Mouse (Mus musculus) limb, embryonic 12.5 days (tissue): ENCODE results near the gene Olfr1151. TPM values are rescaled to one million over a fixed set of nuclear protein-coding genes. Genes with fewer than 3 reads are reported as not detected.

Source experiments
- ATAC-seq: fragments of 200-750 bp; cut with Nextera tagmentation; 2 replicates; pipeline ENCODE4 v1.8.0; 2017; ENCODE audit warnings: low read depth, moderate TSS enrichment; ENCODE audit not compliant: insufficient number of reproducible peaks, insufficient read depth, low FRiP score, low TSS enrichment
- H3K27ac ChIP-seq: fragments of 300-500 bp; sonication (generic); 2 replicates; pipeline ENCODE4 v1.5.1; 2016; ENCODE audit warnings: mild to moderate bottlenecking, moderate library complexity
- H3K27me3 ChIP-seq: fragments of 300-500 bp; sonication (generic); 2 replicates; pipeline ENCODE4 v1.6.1; 2016; ENCODE audit warnings: mild to moderate bottlenecking, moderate library complexity
- H3K36me3 ChIP-seq: fragments of 300-500 bp; sonication (generic); 2 replicates; pipeline ENCODE4 v1.6.1; 2016; ENCODE audit warnings: mild to moderate bottlenecking, moderate library complexity
- H3K4me1 ChIP-seq: fragments of 300-500 bp; sonication (generic); replicated peaks from 2 replicates; pipeline ENCODE4 v1.6.1; 2016
- H3K4me2 ChIP-seq: fragments of 300-500 bp; sonication (generic); 2 replicates; pipeline ENCODE4 v1.6.1; 2016; ENCODE audit warnings: mild to moderate bottlenecking, moderate library complexity
- H3K4me3 ChIP-seq: fragments of 300-500 bp; sonication (generic); replicated peaks from 2 replicates; pipeline ENCODE4 v1.5.1; 2016; ENCODE audit warnings: mild to moderate bottlenecking
- H3K9ac ChIP-seq: fragments of 300-500 bp; sonication (generic); replicated peaks from 2 replicates; pipeline ENCODE4 v1.6.1; 2016; ENCODE audit warnings: mild to moderate bottlenecking, moderate library complexity
- H3K9me3 ChIP-seq: fragments of 300-500 bp; sonication (generic); 2 replicates; pipeline ENCODE4 v1.6.1; 2016; ENCODE audit warnings: mild to moderate bottlenecking, moderate library complexity
- WGBS: fragments of 180-500 bp; shearing (Covaris S2); methylation state at CpG from one replicate; pipeline ENCODE4 v1.1.7; 2016; 5-methylcytosine and 5-hydroxymethylcytosine counted together
- polyA plus RNA-seq: library from polyadenylated mRNA; unstranded; fragments of >200 nt; fragmentation: Nextera tagmentation; extraction: Ambion mirVana; gene quantifications from 2 replicates; pipeline ENCODE4 v1.2.1, GENCODE M21; 2016

Olfr1151 gene
- not detected in 2 replicates for polyA plus RNA-seq

- H3K9ac ChIP-seq = no peak within 1 kb of the TSS
- no peaks in the 10 kb centered on the region for H3K4me1 ChIP-seq
- H3K36me3 ChIP-seq = no peaks in the 10 kb centered on the region
- no peak for ATAC-seq
- no peak within 1 kb of the TSS for H3K27ac ChIP-seq
- WGBS = 100% methylated on average over 1 of the region's 1 CpGs
- H3K4me3 ChIP-seq = no peak within 1 kb of the TSS
- H3K9me3 ChIP-seq = no peaks in the 10 kb centered on the region
- no peak within 1 kb of the TSS for H3K4me2 ChIP-seq
- no peaks in the 10 kb centered on the region for H3K27me3 ChIP-seq
Measured at GRCm38 (mm10) chr2:87855562-87855961, at the start of gene Olfr1151. TSS of gene Olfr1151 (plus strand) at chr2:87855862.

GRCm38 (mm10) chr2:87809522-87809921 lies 46.1 kb upstream of the Olfr1151 start, which contains the start of gene Olfr1145:
TSS of gene Olfr1145 (plus strand) at chr2:87809822.
- no peak for ATAC-seq
- Histone ChIP-seq H3K4me1 (no peaks in the 10 kb centered on the region), H3K36me3 (no peaks in the 10 kb centered on the region), H3K4me3 (no peak within 1 kb of the TSS), H3K27me3 (no peaks in the 10 kb centered on the region), H3K4me2 (no peak within 1 kb of the TSS), H3K27ac (no peak within 1 kb of the TSS), H3K9me3 (no peaks in the 10 kb centered on the region), H3K9ac (no peak within 1 kb of the TSS)
- 79% methylated on average over 1 of the region's 1 CpGs for WGBS

- Histone ChIP-seq H3K27ac (no peak within 1 kb of the TSS), H3K4me2 (no peak within 1 kb of the TSS), H3K27me3 (no peaks in the 10 kb centered on the region), H3K36me3 (no peaks in the 10 kb centered on the region), H3K9me3 (no peaks in the 10 kb centered on the region), H3K9ac (no peak within 1 kb of the TSS), H3K4me1 (no peaks in the 10 kb centered on the region), H3K4me3 (no peak within 1 kb of the TSS)
- ATAC-seq = no peak
- WGBS = 97% methylated on average over 1 of the region's 1 CpGs
Measured at GRCm38 (mm10) chr2:87830233-87830632, 25.4 kb upstream of the Olfr1151 start, which contains the start of gene Olfr1148. TSS of gene Olfr1148 (plus strand) at chr2:87830533.

- H3K36me3 ChIP-seq = no peaks in the 10 kb centered on the region
- ATAC-seq = no peak
- no peak within 1 kb of the TSS for H3K4me2 ChIP-seq
- WGBS = 86% methylated on average over 1 of the region's 1 CpGs
- H3K9ac ChIP-seq = no peak within 1 kb of the TSS
- no peaks in the 10 kb centered on the region for H3K27me3 ChIP-seq
- no peaks in the 10 kb centered on the region for H3K4me1 ChIP-seq
- H3K4me3 ChIP-seq = no peak within 1 kb of the TSS
- H3K27ac ChIP-seq = no peak within 1 kb of the TSS
- no peaks in the 10 kb centered on the region for H3K9me3 ChIP-seq
Measured at GRCm38 (mm10) chr2:87843693-87844092, 12.0 kb upstream of the Olfr1151 start, which contains the start of gene Olfr1150-ps1. TSS of gene Olfr1150-ps1 (plus strand) at chr2:87843993.

- no peak within 1 kb of the TSS for H3K4me2 ChIP-seq
- H3K27ac ChIP-seq = no peak within 1 kb of the TSS
- H3K4me3 ChIP-seq = no peak within 1 kb of the TSS
- H3K9ac ChIP-seq = no peak within 1 kb of the TSS
- H3K36me3 ChIP-seq = no peaks in the 10 kb centered on the region
- H3K9me3 ChIP-seq = no peaks in the 10 kb centered on the region
- H3K27me3 ChIP-seq = no peaks in the 10 kb centered on the region
- no peaks in the 10 kb centered on the region for H3K4me1 ChIP-seq
- ATAC-seq = no peak
Measured at GRCm38 (mm10) chr2:87866192-87866591, 10.5 kb downstream of the Olfr1151 start, which contains the start of gene Olfr1152. TSS of gene Olfr1152 (plus strand) at chr2:87866492.

- Histone ChIP-seq H3K27ac (no peak within 1 kb of the TSS), H3K36me3 (no peaks in the 10 kb centered on the region), H3K4me1 (no peaks in the 10 kb centered on the region), H3K9ac (no peak within 1 kb of the TSS), H3K9me3 (no peaks in the 10 kb centered on the region), H3K27me3 (no peaks in the 10 kb centered on the region), H3K4me3 (no peak within 1 kb of the TSS), H3K4me2 (no peak within 1 kb of the TSS)
- WGBS = 83% methylated on average over 1 of the region's 1 CpGs
- no peak for ATAC-seq
Measured at GRCm38 (mm10) chr2:87894662-87895061, 39.0 kb downstream of the Olfr1151 start, which contains the start of gene Olfr1153. TSS of gene Olfr1153 (plus strand) at chr2:87894962.

- ATAC-seq = no peak
Measured at GRCm38 (mm10) chr2:87905066-87905465, 49.4 kb downstream of the Olfr1151 start, which contains the start of gene Olfr1154. TSS of gene Olfr1154 (minus strand) at chr2:87905166.

More at GRCm38 (mm10) chr2:87905066-87905465, 49.4 kb downstream of the Olfr1151 start, which contains the start of gene Olfr1154:
- Histone ChIP-seq H3K27me3 (no peaks in the 10 kb centered on the region), H3K4me2 (no peak within 1 kb of the TSS), H3K9me3 (no peaks in the 10 kb centered on the region), H3K4me1 (no peaks in the 10 kb centered on the region), H3K36me3 (no peaks in the 10 kb centered on the region), H3K9ac (no peak within 1 kb of the TSS), H3K27ac (no peak within 1 kb of the TSS), H3K4me3 (no peak within 1 kb of the TSS)
- 91% methylated on average over 1 of the region's 1 CpGs for WGBS

Other genes with a start within 250 kb of the Olfr1151 start
- not detected in 2 replicates for gene Olfr1130, start 249.7 kb upstream of the Olfr1151 start, polyA plus RNA-seq
- not detected in 2 replicates for gene Olfr1131, start 228.8 kb upstream of the Olfr1151 start, polyA plus RNA-seq
- not detected in 2 replicates for gene Olfr1132, start 218.3 kb upstream of the Olfr1151 start, polyA plus RNA-seq
- gene Olfr1133, start 208.5 kb upstream of the Olfr1151 start, polyA plus RNA-seq = not detected in 2 replicates
- not detected in 2 replicates for gene Olfr1134, start 197.4 kb upstream of the Olfr1151 start, polyA plus RNA-seq
- gene Olfr1135, start 182.2 kb upstream of the Olfr1151 start, polyA plus RNA-seq = not detected in 2 replicates
- gene Olfr1136, start 161.9 kb upstream of the Olfr1151 start, polyA plus RNA-seq = not detected in 2 replicates
- not detected in 2 replicates for gene Olfr1137, start 142.7 kb upstream of the Olfr1151 start, polyA plus RNA-seq
- not detected in 2 replicates for gene Olfr1138, start 115.9 kb upstream of the Olfr1151 start, polyA plus RNA-seq
- not detected in 2 replicates for gene Olfr1140, start 112.1 kb upstream of the Olfr1151 start, polyA plus RNA-seq
- gene Olfr1141, start 101.9 kb upstream of the Olfr1151 start, polyA plus RNA-seq = not detected in 2 replicates
- gene Olfr152, start 76.4 kb upstream of the Olfr1151 start, polyA plus RNA-seq = not detected in 2 replicates
- gene Olfr1143, start 55.3 kb upstream of the Olfr1151 start, polyA plus RNA-seq = not detected in 2 replicates
- not detected in 2 replicates for gene Olfr1145, start 46.0 kb upstream of the Olfr1151 start, polyA plus RNA-seq
- gene Olfr1148, start 25.3 kb upstream of the Olfr1151 start, polyA plus RNA-seq = not detected in 2 replicates
- gene Olfr1150-ps1, start 11.9 kb upstream of the Olfr1151 start, polyA plus RNA-seq = not detected in 2 replicates
- not detected in 2 replicates for gene Olfr1152, start 10.6 kb downstream of the Olfr1151 start, polyA plus RNA-seq
- not detected in 2 replicates for gene Olfr1153, start 39.1 kb downstream of the Olfr1151 start, polyA plus RNA-seq
- not detected in 2 replicates for gene Olfr1154, start 49.3 kb downstream of the Olfr1151 start, polyA plus RNA-seq
- gene Olfr1155, start 89.3 kb downstream of the Olfr1151 start, polyA plus RNA-seq = not detected in 2 replicates
- not detected in 2 replicates for gene Olfr1156, start 97.2 kb downstream of the Olfr1151 start, polyA plus RNA-seq
- gene Olfr1157, start 112.4 kb downstream of the Olfr1151 start, polyA plus RNA-seq = not detected in 2 replicates
- gene Olfr74, start 118.8 kb downstream of the Olfr1151 start, polyA plus RNA-seq = not detected in 2 replicates
- not detected in 2 replicates for gene Olfr1158, start 134.3 kb downstream of the Olfr1151 start, polyA plus RNA-seq
- gene Olfr1160, start 152.4 kb downstream of the Olfr1151 start, polyA plus RNA-seq = not detected in 2 replicates
- gene Olfr1161, start 166.9 kb downstream of the Olfr1151 start, polyA plus RNA-seq = not detected in 2 replicates
- gene Olfr73, start 181.8 kb downstream of the Olfr1151 start, polyA plus RNA-seq = not detected in 2 replicates
- gene Olfr1162, start 195.3 kb downstream of the Olfr1151 start, polyA plus RNA-seq = not detected in 2 replicates
- not detected in 2 replicates for gene Olfr1163, start 216.0 kb downstream of the Olfr1151 start, polyA plus RNA-seq
- gene Olfr1164, start 238.1 kb downstream of the Olfr1151 start, polyA plus RNA-seq = not detected in 2 replicates